Mouse (Mus musculus) lung, adult 2 months (tissue): ENCODE measurements around the gene Abhd16b.

Source experiments
- CTCF ChIP-seq: fragments of 200-500 bp; IDR thresholded peaks from 2 replicates; pipeline ENCODE4 v1.5.1; 2011; ENCODE audit warnings: mild to moderate bottlenecking, low read length, control low read depth; ENCODE audit not compliant: insufficient read depth
- POLR2A ChIP-seq: fragments of 200-500 bp; IDR thresholded peaks from 2 replicates; pipeline ENCODE4 v1.6.1; 2011; ENCODE audit warnings: low read depth, mild to moderate bottlenecking, control low read depth, low read length, borderline replicate concordance; ENCODE audit errors: extremely low read depth

DNA sequence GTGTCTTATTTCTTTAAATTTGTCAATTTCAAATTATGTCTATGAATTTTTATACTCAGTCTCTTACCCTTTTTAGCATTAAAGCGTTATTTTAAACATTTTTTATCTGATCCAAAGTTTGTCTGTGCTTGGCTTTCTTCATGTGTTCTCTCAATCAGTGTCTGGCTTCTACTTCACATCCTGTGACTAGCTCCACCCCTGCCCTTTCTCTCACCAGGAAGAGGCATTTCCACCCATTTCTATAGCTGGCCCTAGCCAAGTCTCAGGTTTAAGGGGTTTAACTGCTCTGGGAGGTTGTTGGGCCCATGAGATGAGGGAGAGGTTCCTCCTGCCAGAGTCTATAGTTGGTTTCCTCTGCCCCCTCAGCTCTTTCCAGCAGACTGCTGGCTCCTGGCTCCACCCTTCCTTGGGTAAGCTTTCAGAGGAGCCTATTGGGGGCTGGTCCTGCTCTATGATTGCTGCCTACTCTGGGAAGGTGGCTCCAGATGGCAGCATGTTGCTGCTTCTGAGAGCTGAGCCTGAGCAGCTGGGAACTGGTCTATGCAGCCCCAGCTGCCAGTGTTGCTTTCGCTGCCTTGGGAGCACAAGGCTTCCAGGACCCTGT is 44.5 kb downstream of the Abhd16b start:
- no peak for TF ChIP-seq POLR2A
- TF ChIP-seq CTCF = no peak
